Mouse (Mus musculus): ENCODE data around the gene Lasp1. TPM values are rescaled to one million over a fixed set of nuclear protein-coding genes. Genes with fewer than 3 reads are reported as not detected.

Gene Lasp1
- polyA plus RNA-seq, 1 experiment, result 23.1 TPM

DNA sequence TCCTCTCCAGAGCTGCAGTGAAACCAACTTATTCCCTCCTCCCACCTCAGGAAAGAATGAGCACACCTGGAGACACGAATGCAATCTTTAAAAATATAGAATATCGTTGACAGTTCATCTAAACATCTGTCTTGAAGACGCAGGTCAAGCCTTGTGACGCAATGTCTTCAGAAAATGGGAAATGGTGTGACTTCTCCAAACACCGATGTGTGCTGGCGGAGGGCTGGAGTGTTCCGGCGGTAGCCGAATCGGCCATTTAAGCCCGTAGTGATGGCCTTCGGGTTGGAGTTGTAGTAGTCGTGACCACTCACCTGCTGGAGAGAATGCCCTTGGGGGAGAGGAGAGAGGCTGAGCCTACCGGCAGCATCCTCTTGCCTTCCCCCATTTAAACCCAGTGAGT is 27.4 kb upstream of the Lasp1 start:
- Histone ChIP-seq H3K4me1 (ENCODE audit: control insufficient read depth, insufficient read depth, low read length) (peaks cover 3% of the 10 kb centered on the region; the same call in 1 of the 2 replicates), H3K36me3 (ENCODE audit: control insufficient read depth, insufficient read depth, low read length) (no peaks in the 10 kb centered on the region), H3K4me3 (ENCODE audit: control insufficient read depth, low read depth, low read length) (no peak overlapping the region), H3K27me3 (ENCODE audit: control insufficient read depth, insufficient read depth, low read length) (no peaks in the 10 kb centered on the region), H3K27ac (ENCODE audit: control insufficient read depth, insufficient read depth, low read depth, low read length) (no peak overlapping the region)
- TF ChIP-seq POLR2A (IDR thresholded peaks at IDR 0.05; ENCODE audit: control insufficient read depth, low read depth, low read length) (no peak), CTCF (IDR thresholded peaks at IDR 0.05; ENCODE audit: control insufficient read depth, insufficient read depth, insufficient replicate concordance, low read depth, low read length) (no peak)

DNA sequence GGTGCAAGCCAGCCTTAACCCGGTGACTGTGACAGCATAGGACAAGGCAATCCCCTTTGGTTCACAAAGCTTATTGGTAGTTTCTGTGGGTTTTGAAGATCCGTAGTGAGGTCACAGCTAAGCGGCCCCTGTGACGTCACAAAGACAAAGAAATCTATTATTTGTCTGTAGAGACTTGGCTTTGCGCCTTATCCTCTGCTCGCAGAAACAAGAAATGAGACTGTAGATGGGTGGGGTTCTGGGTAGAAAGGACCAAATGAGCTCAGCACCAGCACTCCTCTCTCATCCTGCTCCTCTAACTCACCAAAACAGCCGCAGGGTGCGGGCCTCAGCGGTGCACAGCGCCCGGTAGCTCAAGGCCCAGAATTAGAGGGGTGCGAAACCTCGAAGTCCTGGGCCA is 23.6 kb upstream of the Lasp1 start:
- Histone ChIP-seq H3K27me3 (ENCODE audit: control insufficient read depth, insufficient read depth, low read length) (no peaks in the 10 kb centered on the region), H3K4me3 (ENCODE audit: control insufficient read depth, low read depth, low read length) (peak overlapping the region; percentile 92), H3K36me3 (ENCODE audit: control insufficient read depth, insufficient read depth, low read length) (no peaks in the 10 kb centered on the region), H3K27ac (ENCODE audit: control insufficient read depth, insufficient read depth, low read depth, low read length) (peak overlapping the region; percentile 95), H3K4me1 (ENCODE audit: control insufficient read depth, insufficient read depth, low read length) (peaks cover 3% of the 10 kb centered on the region; the same call in 1 of the 2 replicates)
- TF ChIP-seq POLR2A (IDR thresholded peaks at IDR 0.05; ENCODE audit: control insufficient read depth, low read depth, low read length) (peak; percentile 47; the same call in 1 of the 2 replicates), CTCF (IDR thresholded peaks at IDR 0.05; ENCODE audit: control insufficient read depth, insufficient read depth, insufficient replicate concordance, low read depth, low read length) (no peak)

DNA sequence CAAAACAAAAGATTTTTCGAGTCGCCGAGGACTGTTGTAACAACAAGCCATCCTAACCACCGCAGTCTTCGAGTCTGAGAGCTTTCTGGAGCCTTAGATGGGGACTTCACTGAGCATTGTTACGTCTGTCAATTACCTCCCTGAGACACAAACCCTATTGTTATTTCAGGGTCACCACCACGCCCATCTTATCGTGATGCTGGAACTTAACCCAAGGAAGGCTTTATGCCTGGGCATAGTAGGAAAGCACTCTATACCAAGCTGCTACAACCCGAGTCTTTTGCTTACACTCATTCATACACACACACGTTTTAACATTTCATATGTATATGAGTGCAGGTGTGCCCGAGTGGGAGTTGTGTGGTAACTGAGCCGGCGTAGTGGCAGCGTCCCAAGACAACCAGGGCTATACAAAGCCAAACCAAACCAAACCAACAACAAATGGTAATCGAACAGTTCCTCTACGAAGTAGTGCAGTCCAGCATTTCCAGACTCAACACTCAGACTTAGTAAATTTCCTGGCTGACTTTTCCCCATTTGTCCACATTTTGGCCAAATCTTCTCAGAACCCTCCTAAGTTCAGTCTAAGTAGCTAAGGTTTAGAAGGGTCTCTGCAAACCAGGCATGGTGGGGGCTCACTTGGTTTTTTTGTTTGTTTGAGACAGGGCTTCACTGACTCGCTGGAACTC is 22.8 kb upstream of the Lasp1 start, which contains the start of gene 1700001P01Rik:
Gene 1700001P01Rik (minus strand): TSS at position 111 of the 689 bp plus-strand sequence.
- Histone ChIP-seq H3K4me1 (ENCODE audit: control insufficient read depth, insufficient read depth, low read length) (peaks cover 3% of the 10 kb centered on the region), H3K36me3 (ENCODE audit: control insufficient read depth, insufficient read depth, low read length) (no peaks in the 10 kb centered on the region; the same call in 1 of the 2 replicates), H3K27ac (ENCODE audit: control insufficient read depth, insufficient read depth, low read depth, low read length) (peak within 1 kb of the TSS; percentile 95), H3K4me3 (ENCODE audit: control insufficient read depth, low read depth, low read length) (peak within 1 kb of the TSS; percentile 92), H3K27me3 (ENCODE audit: control insufficient read depth, insufficient read depth, low read length) (no peaks in the 10 kb centered on the region)
- no peak for TF ChIP-seq CTCF (IDR thresholded peaks at IDR 0.05; ENCODE audit: control insufficient read depth, insufficient read depth, insufficient replicate concordance, low read depth, low read length)
- TF ChIP-seq POLR2A (IDR thresholded peaks at IDR 0.05; ENCODE audit: control insufficient read depth, low read depth, low read length), result peak; percentile 29; the same call in 1 of the 2 replicates

DNA sequence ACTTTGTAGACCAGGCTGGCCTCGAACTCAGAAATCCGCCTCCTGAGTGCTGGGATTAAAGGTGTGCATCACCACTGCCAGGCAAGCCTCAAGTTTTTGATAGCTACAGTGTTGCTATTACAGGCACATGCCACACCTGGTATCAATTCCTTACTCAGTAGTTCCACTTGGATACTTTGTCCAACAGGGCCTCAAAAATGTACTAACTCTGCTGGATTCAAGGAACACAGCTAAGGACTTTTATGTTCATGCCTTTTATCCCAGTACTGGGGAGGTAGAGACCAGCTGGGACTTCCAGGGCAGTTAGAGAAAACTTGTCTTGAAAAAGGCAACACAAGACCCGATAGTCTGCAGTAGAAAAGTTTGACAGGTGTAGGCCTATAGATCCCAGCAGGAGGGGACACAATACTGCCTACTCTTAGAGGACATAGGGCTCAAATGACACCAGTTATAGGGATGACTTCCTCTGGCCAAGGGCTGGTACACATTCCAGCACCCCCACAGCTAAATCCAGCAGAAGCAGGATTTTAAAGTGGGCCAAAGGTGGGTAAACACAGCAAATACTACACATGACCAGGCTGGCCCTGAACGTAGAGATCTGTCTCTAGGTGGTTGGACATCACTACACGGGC is 22.2 kb upstream of the Lasp1 start:
- no peak for TF ChIP-seq POLR2A (IDR thresholded peaks at IDR 0.05; ENCODE audit: control insufficient read depth, low read depth, low read length)
- no peak for TF ChIP-seq CTCF (IDR thresholded peaks at IDR 0.05; ENCODE audit: control insufficient read depth, insufficient read depth, insufficient replicate concordance, low read depth, low read length)
- Histone ChIP-seq H3K27ac (ENCODE audit: control insufficient read depth, insufficient read depth, low read depth, low read length) (peak overlapping the region; percentile 54), H3K36me3 (ENCODE audit: control insufficient read depth, insufficient read depth, low read length) (no peaks in the 10 kb centered on the region; the same call in 1 of the 2 replicates), H3K4me1 (ENCODE audit: control insufficient read depth, insufficient read depth, low read length) (peaks cover 3% of the 10 kb centered on the region), H3K4me3 (ENCODE audit: control insufficient read depth, low read depth, low read length) (peak overlapping the region; percentile 92), H3K27me3 (ENCODE audit: control insufficient read depth, insufficient read depth, low read length) (no peaks in the 10 kb centered on the region)

DNA sequence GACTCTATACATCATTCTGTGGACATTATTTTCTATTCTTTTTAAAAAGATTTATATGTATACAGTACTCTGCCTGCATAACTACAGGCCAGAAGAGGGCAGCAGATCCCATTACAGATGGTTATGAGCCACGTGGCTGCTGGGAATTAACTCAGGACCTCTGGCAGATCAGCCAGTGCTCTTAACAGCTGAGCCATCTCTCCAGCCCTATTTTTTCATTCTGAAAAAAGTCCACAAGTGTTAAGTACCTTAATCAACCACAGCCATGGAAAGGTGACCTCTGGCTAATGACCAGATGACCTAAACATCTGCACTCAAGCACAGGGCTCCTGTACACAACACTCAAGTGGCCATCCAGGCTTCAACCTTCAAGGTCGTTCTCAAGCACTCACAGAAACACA is 21.7 kb upstream of the Lasp1 start:
- H3K27me3 ChIP-seq (ENCODE audit: control insufficient read depth, insufficient read depth, low read length), result no peaks in the 10 kb centered on the region
- TF ChIP-seq POLR2A (IDR thresholded peaks at IDR 0.05; ENCODE audit: control insufficient read depth, low read depth, low read length) (no peak), CTCF (IDR thresholded peaks at IDR 0.05; ENCODE audit: control insufficient read depth, insufficient read depth, insufficient replicate concordance, low read depth, low read length) (no peak)
- no peaks in the 10 kb centered on the region; the same call in 1 of the 2 replicates for H3K36me3 ChIP-seq (ENCODE audit: control insufficient read depth, insufficient read depth, low read length)
- peaks cover 3% of the 10 kb centered on the region for H3K4me1 ChIP-seq (ENCODE audit: control insufficient read depth, insufficient read depth, low read length)
- peak overlapping the region; percentile 92 for H3K4me3 ChIP-seq (ENCODE audit: control insufficient read depth, low read depth, low read length)
- no peak overlapping the region for H3K27ac ChIP-seq (ENCODE audit: control insufficient read depth, insufficient read depth, low read depth, low read length)

DNA sequence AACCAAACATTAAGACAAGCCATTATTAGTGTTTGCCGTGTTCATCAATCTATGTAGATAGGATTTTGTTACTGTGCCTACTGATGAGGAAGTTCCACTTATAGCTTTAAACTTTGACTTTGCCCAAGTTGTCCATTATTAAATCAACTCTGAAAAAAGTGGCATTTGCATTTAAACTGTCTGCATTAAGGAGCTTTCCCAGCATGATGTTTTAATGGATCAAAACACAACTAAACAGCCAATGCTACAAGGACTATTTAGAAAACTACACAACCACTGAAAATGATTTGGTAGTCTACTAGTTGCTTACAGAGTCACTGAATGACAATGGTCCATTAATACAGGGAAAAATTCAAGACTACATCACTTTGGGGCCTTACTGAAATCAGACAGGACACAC is 19.9 kb upstream of the Lasp1 start:
- Histone ChIP-seq H3K27me3 (ENCODE audit: control insufficient read depth, insufficient read depth, low read length) (no peaks in the 10 kb centered on the region), H3K4me3 (ENCODE audit: control insufficient read depth, low read depth, low read length) (no peak overlapping the region), H3K27ac (ENCODE audit: control insufficient read depth, insufficient read depth, low read depth, low read length) (no peak overlapping the region), H3K36me3 (ENCODE audit: control insufficient read depth, insufficient read depth, low read length) (no peaks in the 10 kb centered on the region; the same call in 1 of the 2 replicates), H3K4me1 (ENCODE audit: control insufficient read depth, insufficient read depth, low read length) (peaks cover 3% of the 10 kb centered on the region)
- TF ChIP-seq CTCF (IDR thresholded peaks at IDR 0.05; ENCODE audit: control insufficient read depth, insufficient read depth, insufficient replicate concordance, low read depth, low read length), result no peak
- TF ChIP-seq POLR2A (IDR thresholded peaks at IDR 0.05; ENCODE audit: control insufficient read depth, low read depth, low read length), result no peak

DNA sequence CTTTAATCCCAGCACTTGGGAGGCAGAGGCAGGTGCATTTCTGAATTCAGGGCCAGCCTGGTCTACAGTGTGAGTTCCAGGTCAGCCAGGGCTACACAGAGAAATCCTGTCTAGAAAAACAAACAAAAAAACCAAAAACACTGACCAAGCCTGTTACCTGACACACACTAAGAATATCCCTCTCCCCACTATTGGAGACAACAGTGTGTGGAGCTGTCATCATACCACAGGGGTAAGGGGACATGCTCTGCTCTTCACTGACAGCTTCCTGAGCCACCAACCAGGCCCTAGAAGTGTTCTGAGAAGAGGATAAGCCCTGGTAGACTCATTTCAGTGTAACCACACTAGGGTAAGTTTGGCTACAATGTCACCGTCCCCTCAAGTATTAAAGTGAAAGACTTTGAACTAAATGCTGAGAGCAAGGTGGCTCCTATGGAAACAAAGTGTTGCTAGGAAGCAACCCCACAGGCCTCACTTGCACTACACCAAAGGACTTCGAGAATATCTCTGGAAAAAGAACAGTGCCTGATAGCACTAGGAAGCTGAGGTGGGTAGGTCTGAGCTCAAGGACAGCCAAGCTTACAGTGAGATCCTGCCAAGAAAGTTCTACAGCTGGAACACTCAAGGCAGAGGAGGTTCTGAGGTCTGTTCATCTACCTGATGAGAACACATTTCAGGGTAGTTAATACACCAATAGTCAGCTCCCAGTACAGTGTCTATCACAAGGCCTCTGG is 18.7 kb upstream of the Lasp1 start:
- H3K36me3 ChIP-seq (ENCODE audit: control insufficient read depth, insufficient read depth, low read length), result no peaks in the 10 kb centered on the region; the same call in 1 of the 2 replicates
- peaks cover 3% of the 10 kb centered on the region for H3K4me1 ChIP-seq (ENCODE audit: control insufficient read depth, insufficient read depth, low read length)
- no peaks in the 10 kb centered on the region for H3K27me3 ChIP-seq (ENCODE audit: control insufficient read depth, insufficient read depth, low read length)
- TF ChIP-seq POLR2A (IDR thresholded peaks at IDR 0.05; ENCODE audit: control insufficient read depth, low read depth, low read length) (no peak), CTCF (IDR thresholded peaks at IDR 0.05; ENCODE audit: control insufficient read depth, insufficient read depth, insufficient replicate concordance, low read depth, low read length) (no peak)
- H3K4me3 ChIP-seq (ENCODE audit: control insufficient read depth, low read depth, low read length), result peak overlapping the region; percentile 28; the same call in 1 of the 2 replicates
- peak overlapping the region; percentile 19; the same call in 1 of the 2 replicates for H3K27ac ChIP-seq (ENCODE audit: control insufficient read depth, insufficient read depth, low read depth, low read length)
